Comparison of ENCODE assay signal across 8 mouse cellular contexts in the genomic region with DNA sequence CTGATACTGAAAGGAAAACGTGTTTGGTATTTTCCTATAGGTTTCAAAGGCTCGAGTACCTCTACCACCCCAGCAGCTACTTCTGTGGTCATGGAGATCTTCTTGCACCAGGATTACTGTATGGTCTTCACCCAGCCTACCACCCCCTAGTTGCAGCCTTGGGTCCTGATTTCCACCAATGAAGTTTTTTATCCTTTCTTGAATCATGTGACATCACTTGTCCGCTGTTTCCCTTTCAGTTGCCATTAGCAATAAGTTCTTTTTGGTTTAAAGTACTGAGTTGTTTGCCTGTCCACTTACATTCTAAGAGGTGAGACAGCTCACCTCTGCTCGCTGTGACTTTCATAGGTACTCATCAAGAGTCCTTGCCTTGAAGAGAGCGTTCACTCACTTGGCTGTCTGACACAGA. TPM values are rescaled to one million over a fixed set of nuclear protein-coding genes. Genes with fewer than 3 reads are reported as not detected.
DNase-seq lines count a peak whose midpoint lies in the region; ATAC-seq lines count a peak whose summit lies in the region.

No protein-coding gene starts in this region.

- peaks cover 3% of the 10 kb centered on the region for H3K4me1 ChIP-seq in hindbrain, embryonic 12.5 days
- H3K4me1 ChIP-seq in limb, embryonic 13.5 days = peaks cover 4% of the 10 kb centered on the region
- H3K4me1 ChIP-seq in midbrain, embryonic 16.5 days (ENCODE audit: control insufficient read depth, insufficient read depth, low read length) = peaks cover 6% of the 10 kb centered on the region

- WGBS in hindbrain, embryonic 12.5 days = 48% methylated on average over 5 of the region's 5 CpGs
- 47% methylated on average over 5 of the region's 5 CpGs for whole genome bisulfite sequencing in limb, embryonic 13.5 days
- WGBS in midbrain, embryonic 16.5 days = 32% methylated on average over 5 of the region's 5 CpGs

- DNase-seq in embryo, embryonic 11.5 days (ENCODE audit: low read depth, low spot score) = peak; percentile 4
- no peak for DNase-seq in embryo, embryonic 9.5 days (ENCODE audit: extremely low spot score)
- DNase-seq in CD4-positive helper T cell, adult 2 months (ENCODE audit: low read depth, low spot score) = peak; percentile 74
- DNase-seq in adrenal gland, postnatal 4 days (ENCODE audit: low spot score in 2 of 2) = no peak

- ATAC-seq in common myeloid progenitor, adult 5-6 weeks (replicated peaks; ENCODE audit: low read depth, poor library complexity, severe bottlenecking) = peak; percentile 73
- ATAC-seq in hindbrain, embryonic 12.5 days (ENCODE audit: low FRiP score) = peak; percentile 70
- ATAC-seq in limb, embryonic 13.5 days (ENCODE audit: low FRiP score, low read depth) = peak; percentile 76
- ATAC-seq in midbrain, embryonic 16.5 days = peak; percentile 89

- H3K27me3 ChIP-seq in hindbrain, embryonic 12.5 days = no peaks in the 10 kb centered on the region
- no peaks in the 10 kb centered on the region for H3K27me3 ChIP-seq in limb, embryonic 13.5 days
- H3K27me3 ChIP-seq in midbrain, embryonic 16.5 days (ENCODE audit: control insufficient read depth, insufficient read depth, low read depth, low read length) = no peaks in the 10 kb centered on the region

- peak overlapping the region; percentile 56 for H3K4me2 ChIP-seq in hindbrain, embryonic 12.5 days (replicated peaks)
- H3K4me2 ChIP-seq in limb, embryonic 13.5 days (replicated peaks) = peak overlapping the region; percentile 72
- H3K4me2 ChIP-seq in midbrain, embryonic 16.5 days (ENCODE audit: low read length) = peak overlapping the region; percentile 79

- H3K9ac ChIP-seq in hindbrain, embryonic 12.5 days = peak overlapping the region; percentile 83
- peak overlapping the region; percentile 89 for H3K9ac ChIP-seq in limb, embryonic 13.5 days
- peak overlapping the region; percentile 92 for H3K9ac ChIP-seq in midbrain, embryonic 16.5 days (ENCODE audit: low read depth, low read length)

- H3K27ac ChIP-seq in hindbrain, embryonic 12.5 days = peak overlapping the region; percentile 69
- peak overlapping the region; percentile 70; the same call in 1 of the 2 replicates for H3K27ac ChIP-seq in limb, embryonic 13.5 days
- H3K27ac ChIP-seq in midbrain, embryonic 16.5 days (ENCODE audit: low read length) = peak overlapping the region; percentile 89

- no peaks in the 10 kb centered on the region for H3K9me3 ChIP-seq in hindbrain, embryonic 12.5 days (replicated peaks)
- H3K9me3 ChIP-seq in limb, embryonic 13.5 days = no peaks in the 10 kb centered on the region
- H3K9me3 ChIP-seq in midbrain, embryonic 16.5 days (replicated peaks; ENCODE audit: control insufficient read depth, low read length, poor library complexity, severe bottlenecking) = 0 out of 2 replicates have a peak, but pooled peaks cover 2% of the 10 kb centered on the region

- H3K4me3 ChIP-seq in hindbrain, embryonic 12.5 days = peak overlapping the region; percentile 62
- H3K4me3 ChIP-seq in limb, embryonic 13.5 days = peak overlapping the region; percentile 82
- peak overlapping the region; percentile 91 for H3K4me3 ChIP-seq in midbrain, embryonic 16.5 days (ENCODE audit: low read depth, low read length)

- H3K36me3 ChIP-seq in hindbrain, embryonic 12.5 days = 0 out of 2 replicates have a peak, but pooled peaks cover 2% of the 10 kb centered on the region
- H3K36me3 ChIP-seq in limb, embryonic 13.5 days = peaks cover 10% of the 10 kb centered on the region; the same call in 1 of the 2 replicates
- H3K36me3 ChIP-seq in midbrain, embryonic 16.5 days (ENCODE audit: control insufficient read depth, insufficient read depth, low read length) = no peaks in the 10 kb centered on the region

RNA-seq across cellular contexts. Expression of a gene that starts 0.6 kb away (rescaled TPM):
- 22.8 and 24.1 TPM in 2 replicates for total RNA-seq in common myeloid progenitor, adult 5-6 weeks (2017)
- polyA plus RNA-seq in hindbrain, embryonic 12.5 days (2016; fragmentation: Nextera tagmentation; extraction: Ambion mirVana) = 9.4 and 10.1 TPM in 2 replicates
- polyA plus RNA-seq in limb, embryonic 13.5 days (2015; fragmentation: Nextera tagmentation; extraction: Ambion mirVana) = 13.3 and 13.6 TPM in 2 replicates
- polyA plus RNA-seq in midbrain, embryonic 16.5 days (2015; fragmentation: Nextera tagmentation; extraction: Ambion mirVana) = 11.6 and 11.7 TPM in 2 replicates
- total RNA-seq in adrenal gland, postnatal 4 days (2021) = 10 to 100 TPM; 20.6 to 20.7 TPM

Comparison
In these comparisons a context has a peak if more than half of its experiments do, and no peak if none do; other contexts are left out.
1. DNase-seq: peak in embryo, embryonic 11.5 days (single experiment) and CD4-positive helper T cell, adult 2 months (single experiment); none in embryo, embryonic 9.5 days (single experiment) and adrenal gland, postnatal 4 days (0 of 2).
2. Peak in every context shown above with its lines, with median percentiles within 50 percentile points of each other: ATAC-seq, H3K27ac ChIP-seq, H3K4me2 ChIP-seq, H3K4me3 ChIP-seq and H3K9ac ChIP-seq.